Mouse (Mus musculus) CD4-positive, CD25-positive, alpha-beta regulatory T cell, adult 4 months (primary cell): ENCODE data around the gene Klhl30. TPM values are rescaled to one million over a fixed set of nuclear protein-coding genes. Genes with fewer than 3 reads are reported as not detected.

Source experiments
- ATAC-seq: one replicate; pipeline ENCODE4 v1.8.0; 2017
- polyA plus RNA-seq, 2 experiments: library from polyadenylated mRNA; unstranded; fragments of 100-300 nt; shearing (Covaris generic); gene quantifications; one replicate each; pipeline ENCODE4 v1.2.1; 2017

The Klhl30 gene
- not detected for polyA plus RNA-seq

GRCm38 (mm10) chr1:91350841-91351240, at the start of gene Klhl30:
Gene Klhl30 (plus strand): TSS chr1:91351016.
- no peak for ATAC-seq

GRCm38 (mm10) chr1:91301206-91301920, 49.5 kb upstream of the Klhl30 start:
- ATAC-seq = no peak

DNA sequence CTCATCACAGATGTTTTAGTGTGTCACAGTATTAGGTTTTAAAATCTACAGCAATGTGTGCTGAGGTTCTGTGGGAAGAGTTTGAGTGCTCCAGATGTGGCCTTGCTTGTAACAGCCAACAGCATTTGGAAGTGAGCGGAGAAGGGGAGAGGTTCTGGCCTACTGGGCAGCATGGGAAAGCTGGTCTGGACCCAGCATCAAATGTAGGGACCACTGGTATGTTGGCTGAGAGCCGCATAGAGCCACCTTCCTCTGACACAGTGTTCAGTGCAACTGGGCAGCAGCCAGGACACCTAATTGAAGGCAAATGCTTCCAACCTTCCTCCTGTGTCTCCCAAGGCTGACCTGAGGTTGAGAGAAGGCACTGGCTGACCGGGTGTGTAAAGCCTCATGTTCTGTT, 48.8 kb upstream of the Klhl30 start:
- no peak for ATAC-seq

GRCm38 (mm10) chr1:91304621-91305020, 46.2 kb upstream of the Klhl30 start:
- no peak for ATAC-seq

DNA sequence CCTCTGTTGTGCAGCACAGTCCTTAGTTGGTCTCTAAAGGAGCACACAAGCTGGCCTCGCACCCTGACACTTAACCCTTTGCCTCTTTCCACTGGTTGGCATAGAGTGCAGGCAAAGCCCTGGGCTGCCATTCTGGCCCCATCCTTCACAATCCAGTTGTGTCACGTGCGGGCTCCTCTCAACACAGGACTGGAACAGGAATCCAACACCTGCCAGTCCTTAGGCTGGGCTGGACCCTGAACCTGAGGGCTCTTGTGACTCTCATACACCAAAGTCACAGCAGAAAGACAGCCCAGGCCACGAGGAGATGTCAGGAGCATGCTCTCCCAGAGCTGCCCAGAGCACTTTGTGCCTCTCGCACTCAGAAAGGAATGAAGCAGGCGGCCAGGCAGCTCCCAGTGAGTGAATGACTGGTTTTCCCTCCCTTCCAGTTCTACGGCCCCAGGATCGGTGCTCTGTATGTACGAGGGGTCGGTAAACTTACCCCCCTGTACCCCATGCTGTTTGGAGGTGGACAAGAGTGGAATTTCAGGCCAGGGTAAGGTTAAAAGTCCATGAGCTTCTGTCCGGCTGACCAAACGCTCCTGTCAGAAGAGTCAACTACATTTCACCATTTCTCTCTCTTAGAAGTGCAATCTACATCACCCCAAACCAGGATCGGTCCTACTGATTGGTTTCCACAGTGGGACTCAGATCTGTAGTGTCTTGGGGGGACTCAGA, 41.3 kb upstream of the Klhl30 start:
- no peak for ATAC-seq

GRCm38 (mm10) chr1:91312273-91312672, 38.5 kb upstream of the Klhl30 start:
- no peak for ATAC-seq

GRCm38 (mm10) chr1:91313251-91313650, 37.6 kb upstream of the Klhl30 start:
- no peak for ATAC-seq

DNA sequence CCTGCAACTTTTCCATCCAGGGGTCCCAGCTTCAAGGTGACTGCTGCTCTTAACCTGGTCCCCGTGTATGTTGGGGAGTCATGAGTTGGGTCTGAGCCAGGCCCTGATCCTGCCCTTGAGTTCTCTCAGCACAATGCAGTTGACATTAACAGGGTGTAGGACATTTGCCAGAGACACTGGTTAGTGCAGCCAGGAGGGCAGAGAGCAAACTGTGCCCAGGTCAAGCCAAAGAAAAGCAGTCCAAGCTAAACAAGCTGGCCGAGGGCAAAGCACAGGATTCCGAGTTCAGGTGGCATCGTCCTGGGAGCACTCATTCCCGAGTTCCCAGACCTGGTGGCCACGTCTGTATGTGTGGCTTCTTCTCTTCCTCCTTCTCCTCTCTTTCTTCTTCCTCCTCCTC, 33.2 kb upstream of the Klhl30 start:
- no peak for ATAC-seq

GRCm38 (mm10) chr1:91321760-91322438, 28.9 kb upstream of the Klhl30 start, which contains the start of gene Espnl:
Gene Espnl (plus strand): TSS chr1:91322075.
- no peak for ATAC-seq

- no peak for ATAC-seq
Observed at GRCm38 (mm10) chr1:91324646-91325045, 26.2 kb upstream of the Klhl30 start.

- ATAC-seq = no peak
Observed at GRCm38 (mm10) chr1:91325488-91326042, 25.3 kb upstream of the Klhl30 start.

DNA sequence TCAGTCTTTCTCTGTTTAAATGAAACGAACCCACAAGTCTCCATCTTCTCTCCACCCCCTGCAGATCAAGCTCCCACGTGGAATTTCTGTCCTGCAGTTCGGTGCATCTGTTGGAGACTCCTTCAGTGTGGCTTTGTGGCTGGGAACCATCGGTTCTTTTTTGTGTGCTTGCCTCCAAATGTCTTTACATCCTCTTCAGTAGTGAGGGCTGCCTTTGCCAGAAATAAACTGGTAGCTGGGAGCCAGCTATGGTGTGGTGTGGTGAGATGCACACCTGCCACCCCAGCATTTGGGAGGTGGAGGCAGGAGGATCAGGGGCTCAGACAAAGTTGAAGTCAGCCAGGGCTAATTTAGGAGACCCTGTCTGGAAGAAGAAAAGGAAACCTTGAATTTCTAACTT, 18.7 kb upstream of the Klhl30 start:
- no peak for ATAC-seq

- no peak for ATAC-seq
Observed at GRCm38 (mm10) chr1:91333582-91333981, 17.2 kb upstream of the Klhl30 start.

GRCm38 (mm10) chr1:91337355-91337754, 13.5 kb upstream of the Klhl30 start:
- no peak for ATAC-seq

DNA sequence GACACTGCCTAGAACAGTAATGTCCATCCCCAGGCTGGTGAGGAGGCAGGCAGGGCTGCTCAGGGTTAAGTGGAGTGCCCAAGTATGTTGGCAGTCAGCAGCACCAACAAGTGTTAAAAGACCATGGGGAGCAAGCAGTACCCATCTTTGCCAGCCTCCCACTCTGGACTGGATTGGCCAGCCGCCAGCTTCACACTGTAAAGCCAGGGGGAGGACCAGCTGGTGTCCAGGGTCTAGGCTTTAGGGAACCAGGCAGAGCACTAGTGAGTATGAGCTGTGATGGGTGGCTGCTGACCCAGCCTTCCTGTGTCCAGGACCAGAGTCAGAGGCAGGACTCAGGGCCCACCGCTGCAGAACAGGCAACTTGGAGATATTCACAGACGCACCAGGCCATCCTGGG, 6.8 kb upstream of the Klhl30 start:
- no peak for ATAC-seq

DNA sequence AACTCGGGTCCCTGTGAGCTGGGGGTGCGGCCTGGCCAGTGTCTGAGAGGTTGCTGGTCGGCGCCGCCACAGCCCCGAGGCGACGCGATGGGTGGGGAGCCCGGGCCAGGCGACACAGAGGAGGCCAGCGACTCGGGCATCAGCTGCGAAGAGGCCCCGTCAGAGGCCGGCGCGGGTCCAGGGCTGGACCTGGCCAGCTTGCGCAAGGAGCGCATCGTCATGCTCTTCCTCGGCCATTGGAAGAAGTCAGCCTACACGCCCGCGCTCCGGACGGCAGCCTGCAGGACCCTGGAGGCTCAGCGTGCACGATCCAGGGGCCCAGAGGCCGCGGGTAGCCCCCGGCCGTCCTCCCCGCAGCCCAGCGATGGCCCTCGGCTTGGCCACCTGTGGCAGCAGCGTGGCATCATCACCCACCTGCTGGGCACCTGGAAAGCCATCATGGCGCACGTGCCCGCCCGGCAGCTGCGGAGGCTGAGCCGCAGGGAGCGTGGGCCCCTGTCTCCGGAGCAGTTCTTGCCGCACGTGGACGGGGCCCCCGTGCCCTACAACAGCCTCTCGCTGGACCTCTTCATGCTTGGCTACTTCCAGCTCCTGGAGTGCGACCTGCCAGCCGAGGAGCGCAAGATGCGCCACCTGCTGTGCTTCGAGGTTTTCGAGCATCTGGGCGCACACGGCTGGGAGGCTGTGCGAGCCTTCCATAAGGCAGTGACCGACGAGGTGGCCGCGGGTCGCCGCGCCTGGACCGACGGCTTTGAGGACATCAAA, 5.7 kb upstream of the Klhl30 start:
- ATAC-seq = no peak

- ATAC-seq = peak; percentile 74
Observed at GRCm38 (mm10) chr1:91346892-91347291, 3.9 kb upstream of the Klhl30 start.

DNA sequence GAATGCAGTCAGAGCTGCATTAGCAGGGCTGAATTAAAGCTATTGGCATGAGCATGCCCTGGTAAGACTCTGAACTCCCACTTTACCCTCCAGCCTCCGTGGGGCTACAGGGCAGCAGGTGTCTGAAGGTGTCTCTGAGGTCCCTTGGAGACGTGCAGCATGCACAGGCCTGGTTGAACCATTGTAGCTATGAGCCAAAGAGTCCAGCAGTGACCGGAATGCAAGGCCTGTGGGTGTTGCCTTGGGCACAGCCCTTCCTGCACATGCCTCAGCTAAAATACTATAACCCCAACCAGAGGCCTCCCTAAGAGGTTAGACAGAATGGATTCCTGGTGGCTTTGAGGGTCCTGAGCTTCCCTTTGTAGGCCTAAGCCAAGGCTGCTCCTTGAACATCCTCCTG, 433 bp downstream of the Klhl30 start:
- ATAC-seq = no peak

DNA sequence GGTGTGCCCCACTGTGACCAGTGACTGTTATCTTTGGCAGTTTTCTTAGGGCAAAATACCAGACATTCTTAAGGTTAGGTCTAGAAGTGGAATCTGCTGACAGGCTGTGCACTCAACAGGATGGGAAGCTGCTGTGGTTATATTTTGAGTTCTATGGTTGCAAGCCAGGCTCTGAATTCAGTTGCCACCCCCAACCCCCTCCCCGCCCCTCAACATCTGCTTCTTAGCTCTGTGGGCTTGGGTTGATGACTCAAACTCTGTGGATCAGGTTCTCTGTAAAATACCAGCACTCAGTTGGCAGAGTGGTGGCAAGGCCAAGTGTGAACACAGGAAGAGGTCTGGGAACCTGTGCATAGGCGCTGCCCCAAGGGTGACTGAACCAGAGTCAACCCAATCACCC, 1.5 kb downstream of the Klhl30 start:
- no peak for ATAC-seq

DNA sequence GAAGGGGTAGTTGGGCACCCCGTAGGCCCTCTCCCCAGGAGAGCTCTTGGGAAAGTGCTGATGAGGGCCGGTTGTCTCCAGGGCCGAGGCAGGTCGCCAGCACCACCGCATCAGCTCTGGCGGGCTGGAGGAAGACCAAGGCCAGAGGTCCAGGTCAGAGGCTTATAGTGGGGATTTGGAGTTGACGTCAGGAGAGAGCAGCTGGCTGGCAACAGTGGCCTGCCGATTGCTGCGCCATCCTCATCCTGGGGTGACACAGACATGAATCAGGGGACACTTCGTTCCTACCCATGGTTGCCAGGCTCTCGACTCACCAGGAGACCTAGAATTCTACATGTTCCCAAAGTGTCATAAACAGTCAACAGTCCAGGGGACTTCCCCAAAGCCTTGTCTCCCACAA, 5.3 kb downstream of the Klhl30 start:
- ATAC-seq = no peak

GRCm38 (mm10) chr1:91362113-91362512, 11.3 kb downstream of the Klhl30 start:
- no peak for ATAC-seq

DNA sequence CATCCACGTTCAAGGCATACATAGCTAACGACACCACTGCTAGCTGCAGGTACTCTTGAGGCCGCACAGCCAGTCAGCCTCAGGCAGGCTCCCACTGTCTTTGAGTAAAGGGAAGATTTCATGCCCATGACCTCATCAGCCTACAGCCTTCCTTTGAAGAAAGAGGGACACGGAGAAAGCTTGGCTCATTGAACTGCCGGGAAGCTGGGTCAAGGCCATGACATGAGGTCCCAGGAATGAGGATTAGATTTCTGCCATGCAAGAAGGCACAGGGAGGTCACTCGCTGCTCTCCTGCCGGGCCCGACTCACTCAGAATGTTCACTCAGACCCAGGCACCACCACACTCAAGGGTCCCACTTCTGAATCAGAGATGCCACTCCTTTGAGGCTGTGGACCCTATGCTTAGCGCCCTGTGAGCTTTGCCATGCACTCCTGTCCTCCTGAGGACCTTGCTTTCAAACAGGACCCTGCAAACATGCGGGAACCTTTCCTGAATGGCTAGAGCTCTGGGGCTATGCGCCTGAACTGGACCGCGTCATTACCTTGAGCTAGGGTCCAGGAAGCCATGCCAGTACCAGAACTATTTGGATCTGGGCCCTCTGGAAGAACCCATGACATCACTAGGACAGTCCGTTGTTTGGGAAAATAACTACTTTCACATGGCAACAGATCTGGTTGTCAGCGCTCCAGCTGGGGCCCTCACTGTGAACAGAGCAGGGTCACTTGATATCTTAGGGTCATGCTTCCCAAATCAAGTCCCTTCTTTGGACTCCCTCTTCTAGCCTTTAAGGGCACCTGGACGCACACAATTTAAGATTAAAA, 14.2 kb downstream of the Klhl30 start:
- no peak for ATAC-seq
